Mouse (Mus musculus) layer of hippocampus, adult 11-12 months (tissue): Measurements from ENCODE around the gene Spns2.
"Not testable (repeated sequence)": the region's sequence is repeated elsewhere in the genome, so short reads cannot be mapped to it uniquely, and the experiment has no call there.

Experiments
- DNase-seq: peaks from one replicate; pipeline ENCODE4 v3.0.0; 2022; ENCODE audit warnings: low spot score

Gene Spns2

GRCm38 (mm10) chr11:72473540-72473939 lies 16.2 kb downstream of the Spns2 start:
- no peak for DNase-seq

- no peak for DNase-seq
Observed at GRCm38 (mm10) chr11:72471381-72471780, 18.3 kb downstream of the Spns2 start.

GRCm38 (mm10) chr11:72470004-72470403 lies 19.7 kb downstream of the Spns2 start:
- DNase-seq, result no peak

DNA sequence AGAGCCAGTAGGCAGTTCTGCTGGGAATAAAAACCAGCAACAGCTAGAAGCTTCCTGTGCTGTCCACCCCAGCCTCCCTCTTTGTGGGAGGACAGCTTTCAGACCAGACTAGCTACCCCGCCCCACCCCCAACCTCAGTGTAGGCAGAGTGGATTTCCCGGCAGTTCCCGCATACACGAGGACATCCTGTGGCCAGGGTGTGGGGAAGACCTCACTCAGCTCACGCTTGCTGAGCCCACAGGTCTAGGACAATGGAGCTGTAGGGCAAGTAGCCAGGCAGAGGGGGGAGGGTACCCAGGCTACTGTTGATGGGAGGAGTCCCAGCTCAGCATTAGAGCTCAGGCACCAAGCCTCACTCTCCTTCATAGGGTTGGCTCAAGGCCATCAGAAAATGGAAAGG lies 20.5 kb downstream of the Spns2 start:
- DNase-seq, result peak; percentile 77

GRCm38 (mm10) chr11:72468525-72468924 lies 21.2 kb downstream of the Spns2 start:
- no peak for DNase-seq

- DNase-seq, result no peak
Observed at GRCm38 (mm10) chr11:72466694-72467507, 22.8 kb downstream of the Spns2 start.

DNA sequence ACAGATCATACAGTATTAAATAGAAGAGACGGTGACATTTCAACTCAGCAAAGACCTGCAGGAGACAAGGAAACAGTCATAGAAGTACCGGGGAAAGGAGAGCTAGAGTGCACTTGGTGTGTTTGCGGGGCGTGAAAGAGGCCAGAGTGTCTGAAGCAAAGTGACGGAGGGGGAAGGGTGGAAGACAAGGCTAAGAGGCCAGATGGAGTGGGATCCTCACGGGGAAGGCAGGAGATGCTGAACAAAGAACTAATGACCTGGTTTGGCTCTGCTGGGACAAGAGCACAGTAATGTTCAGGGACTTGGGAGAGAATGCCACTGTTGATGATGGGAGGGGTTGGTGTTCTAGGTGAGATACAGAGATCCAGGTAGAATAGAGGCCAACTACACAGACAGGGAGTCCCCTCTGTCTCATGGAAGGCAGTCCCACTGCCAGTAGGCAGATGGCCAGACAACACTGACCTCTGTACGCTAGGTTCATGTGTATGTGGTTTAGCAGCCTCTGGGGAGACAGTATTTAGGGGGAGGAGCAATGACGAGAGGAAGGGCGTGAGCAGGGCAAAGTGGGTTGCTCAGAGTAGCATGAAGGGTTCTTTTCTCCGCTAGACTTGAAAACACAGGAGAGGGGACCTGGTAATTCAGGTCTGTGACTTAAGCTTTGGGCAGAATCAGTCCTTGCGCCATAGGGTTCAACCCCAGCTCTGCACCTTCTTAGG lies 23.6 kb downstream of the Spns2 start:
- no peak for DNase-seq

- DNase-seq, result no peak
Observed at GRCm38 (mm10) chr11:72464821-72465220, 24.9 kb downstream of the Spns2 start.

DNA sequence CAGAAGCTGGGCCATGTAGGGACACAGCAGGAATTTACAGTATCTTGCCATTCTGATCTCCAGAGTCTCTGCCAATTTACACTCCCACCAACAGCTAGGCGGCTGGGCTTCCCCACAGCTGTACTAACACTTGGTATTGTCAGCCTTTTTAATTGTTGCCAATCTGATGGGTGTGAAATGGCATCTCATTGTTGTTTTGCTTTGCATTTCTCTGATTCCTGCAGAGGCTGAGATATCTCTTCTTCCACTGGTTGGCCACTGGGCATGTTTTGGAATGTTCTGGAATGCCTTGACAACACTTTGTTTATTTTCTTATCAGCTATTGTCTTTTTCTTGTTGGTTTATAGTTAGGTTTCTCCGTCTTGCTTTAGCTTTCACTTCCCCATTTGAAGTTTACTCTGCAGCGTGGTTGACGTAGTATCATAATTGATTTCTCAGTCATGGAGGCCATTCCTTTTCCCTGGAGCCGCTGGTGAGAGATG lies 28.2 kb downstream of the Spns2 start:
- DNase-seq, result no peak

DNA sequence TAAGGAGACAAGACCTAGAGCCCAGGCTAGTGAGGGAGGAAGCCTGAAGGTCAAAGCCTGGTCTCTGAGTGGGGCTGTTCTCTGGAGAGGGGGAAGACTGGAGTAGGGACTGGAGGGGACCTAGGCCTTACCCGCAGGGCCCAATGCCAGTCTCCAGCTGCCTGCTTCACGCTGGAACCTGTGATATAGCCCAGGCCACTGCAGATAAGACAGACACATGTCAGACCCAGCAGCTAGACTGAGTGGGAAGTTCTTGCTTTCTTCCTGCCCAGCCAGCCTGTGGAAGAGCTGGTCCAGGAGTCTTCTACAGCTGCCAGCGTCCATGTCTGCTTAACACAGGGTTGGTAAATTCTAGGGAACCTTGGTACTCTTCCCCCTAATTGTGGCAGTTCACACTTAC lies 31.2 kb downstream of the Spns2 start:
- DNase-seq, result no peak

DNA sequence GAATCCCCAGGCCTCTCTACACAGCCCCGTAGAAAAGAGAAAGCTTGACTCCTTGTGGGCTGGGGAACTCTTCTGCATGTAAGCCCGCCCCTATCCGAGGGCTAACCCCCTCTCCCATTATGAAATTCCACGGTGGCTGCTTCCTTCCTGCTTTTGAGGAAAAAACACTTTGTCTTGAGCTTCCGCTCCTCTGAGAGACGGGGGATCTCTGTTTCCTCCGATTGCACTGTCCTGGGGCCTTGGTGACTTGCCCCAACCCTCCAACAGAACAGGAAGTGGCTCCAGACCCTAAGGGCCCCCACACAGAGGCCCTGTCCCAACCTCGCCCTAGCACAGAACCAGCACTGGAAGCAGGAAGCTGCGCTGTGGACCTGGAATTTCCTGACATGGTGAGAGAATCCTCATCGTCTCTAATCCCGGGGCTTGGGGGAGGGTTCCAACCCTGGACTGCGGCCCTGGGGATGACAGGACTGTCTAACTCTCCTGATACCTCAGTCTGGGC lies 31.7 kb downstream of the Spns2 start:
- DNase-seq, result no peak

DNA sequence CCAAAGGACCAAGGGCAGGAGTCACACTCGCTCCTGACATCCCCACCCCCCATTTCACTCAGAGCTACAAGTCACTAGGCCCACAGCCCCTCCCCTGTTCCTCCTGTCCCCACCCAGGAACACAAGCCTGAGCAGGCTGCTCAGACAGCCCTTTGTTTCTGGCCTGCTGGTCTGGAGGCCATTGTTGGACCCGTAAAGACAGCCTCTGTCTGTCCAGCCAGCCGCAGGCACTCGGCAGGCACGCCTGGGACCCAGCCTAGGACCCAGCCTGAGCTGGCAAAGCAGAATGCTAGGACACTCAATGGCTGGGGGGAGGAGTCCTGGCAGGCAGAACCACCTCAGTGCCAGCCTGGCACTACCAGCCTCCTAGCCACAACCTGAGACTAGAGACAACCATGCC lies 34.0 kb downstream of the Spns2 start:
- peak; percentile 76 for DNase-seq

GRCm38 (mm10) chr11:72453105-72453953 lies 36.4 kb downstream of the Spns2 start:
- no peak for DNase-seq

- DNase-seq, result no peak
Observed at GRCm38 (mm10) chr11:72452140-72452665, 37.5 kb downstream of the Spns2 start.

DNA sequence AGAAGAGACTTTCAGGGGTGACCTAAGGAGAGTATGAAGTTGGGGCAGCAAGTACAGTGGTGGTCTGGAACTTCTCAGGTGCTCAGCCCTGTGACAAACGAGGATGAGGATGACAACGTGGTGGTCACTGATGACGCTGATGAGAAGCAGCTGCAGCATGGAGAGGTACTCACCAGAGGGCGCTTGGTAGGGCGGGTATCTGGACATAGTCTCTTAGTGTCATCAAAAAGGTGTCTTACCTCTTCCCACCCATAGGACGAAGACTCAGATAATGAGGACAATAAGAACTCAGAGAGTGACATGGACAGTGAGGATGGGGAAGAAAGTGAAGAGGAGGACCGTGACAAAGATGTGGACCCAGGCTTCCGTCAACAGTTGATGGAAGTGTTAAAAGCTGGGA lies 42.2 kb downstream of the Spns2 start:
- DNase-seq, result no peak

DNA sequence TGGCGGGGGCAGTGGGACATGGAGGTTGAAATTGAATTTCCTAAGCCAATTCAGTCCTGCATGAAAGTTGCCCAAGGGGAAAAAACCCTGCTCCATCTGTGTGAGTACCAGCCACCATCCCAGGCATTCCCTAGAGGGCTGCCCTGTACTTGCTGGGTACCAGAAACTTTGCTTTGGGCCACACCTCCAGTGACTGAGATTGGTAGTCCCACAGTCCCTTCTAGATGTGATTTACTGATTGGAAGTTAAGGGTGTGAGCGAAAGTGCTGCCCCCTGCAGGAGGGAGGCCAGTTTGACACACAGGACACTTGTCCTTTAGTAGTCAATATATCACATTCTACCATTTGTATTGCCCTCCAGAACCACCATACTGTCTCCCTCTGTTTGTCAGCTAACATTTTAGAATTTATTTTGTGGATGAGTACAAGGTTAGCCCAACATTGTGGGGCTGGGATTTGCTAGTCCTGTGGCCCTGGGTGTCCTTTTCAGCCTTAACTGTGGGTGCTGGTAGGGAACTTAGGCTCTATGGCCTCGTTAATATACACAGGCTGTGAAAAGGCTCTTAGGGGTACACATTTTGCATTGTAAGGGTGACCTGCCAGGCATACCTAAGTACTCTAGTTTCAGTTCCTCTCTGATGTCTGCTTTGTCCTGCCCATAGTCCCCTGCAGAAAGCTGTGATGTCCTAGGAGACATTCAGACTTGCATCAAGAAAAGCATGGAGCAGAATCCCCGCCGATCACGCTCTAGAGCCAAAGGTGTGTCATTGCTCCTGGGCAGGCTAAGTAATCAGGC lies 43.2 kb downstream of the Spns2 start:
- no peak for DNase-seq

DNA sequence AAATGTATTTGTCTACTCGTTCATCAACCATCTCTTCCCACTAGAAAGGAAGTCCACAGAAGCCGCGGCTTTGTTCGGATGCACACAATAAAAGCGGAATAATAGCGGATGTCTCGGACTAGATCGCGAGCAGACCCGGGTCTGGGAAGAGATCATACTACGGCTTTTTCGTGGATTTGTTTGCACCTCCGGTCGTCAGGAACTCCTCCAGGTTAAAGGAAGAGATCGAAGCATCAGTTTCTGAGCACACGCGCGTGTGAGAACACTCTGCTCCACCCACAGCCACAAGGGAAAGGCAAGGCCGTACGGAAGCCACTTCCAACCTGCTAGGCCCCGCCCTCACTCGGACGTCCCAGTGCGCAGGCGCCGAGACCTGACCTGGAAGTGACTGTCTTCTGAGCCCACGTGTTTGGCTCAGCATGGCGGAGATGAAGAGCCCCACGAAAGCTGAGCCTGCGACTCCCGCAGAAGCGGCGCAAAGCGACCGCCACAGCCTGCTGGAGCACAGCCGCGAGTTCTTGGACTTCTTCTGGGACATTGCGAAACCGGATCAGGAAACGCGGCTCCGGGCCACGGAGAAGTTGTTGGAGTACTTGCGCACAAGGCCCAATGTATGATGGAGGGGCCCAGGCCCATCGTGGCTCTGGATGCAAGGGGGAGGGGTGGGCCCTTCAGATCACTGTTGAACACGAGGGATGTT lies 48.6 kb downstream of the Spns2 start, which contains the start of gene Mybbp1a:
TSS of gene Mybbp1a (plus strand) at position 391 of the 700 bp plus-strand sequence.
- DNase-seq, result peak; percentile 98

GRCm38 (mm10) chr11:72440597-72440964 lies 49.1 kb downstream of the Spns2 start:
- DNase-seq, result not testable (repeated sequence)

- DNase-seq, result no peak
Observed at GRCm38 (mm10) chr11:72438411-72438810, 51.3 kb downstream of the Spns2 start.
